Mouse (Mus musculus) layer of hippocampus, adult 18-20 months (tissue): ENCODE data around the gene Wdfy1. TPM values are rescaled to one million over a fixed set of nuclear protein-coding genes. Genes with fewer than 3 reads are reported as not detected.

Experiments used
- DNase-seq, 2 experiments: peaks; one replicate each; pipeline ENCODE4 v3.0.0; 2022; ENCODE audit warnings: low spot score in 2 of 2
- total RNA-seq, 2 experiments: library from RNA; stranded (reverse); gene quantifications; 2 replicates each; pipeline ENCODE4 v1.2.3; 2021

Wdfy1 gene
- total RNA-seq, 2 experiments from 2014 or later, result 35.9 to 39.6 TPM

- DNase-seq, result peak; percentile 77 to 85
Observed at GRCm38 (mm10) chr1:79761106-79761916, 14.6 kb downstream of the Wdfy1 start.

- DNase-seq, result no peak
Observed at GRCm38 (mm10) chr1:79760656-79761055, 15.3 kb downstream of the Wdfy1 start.

DNA sequence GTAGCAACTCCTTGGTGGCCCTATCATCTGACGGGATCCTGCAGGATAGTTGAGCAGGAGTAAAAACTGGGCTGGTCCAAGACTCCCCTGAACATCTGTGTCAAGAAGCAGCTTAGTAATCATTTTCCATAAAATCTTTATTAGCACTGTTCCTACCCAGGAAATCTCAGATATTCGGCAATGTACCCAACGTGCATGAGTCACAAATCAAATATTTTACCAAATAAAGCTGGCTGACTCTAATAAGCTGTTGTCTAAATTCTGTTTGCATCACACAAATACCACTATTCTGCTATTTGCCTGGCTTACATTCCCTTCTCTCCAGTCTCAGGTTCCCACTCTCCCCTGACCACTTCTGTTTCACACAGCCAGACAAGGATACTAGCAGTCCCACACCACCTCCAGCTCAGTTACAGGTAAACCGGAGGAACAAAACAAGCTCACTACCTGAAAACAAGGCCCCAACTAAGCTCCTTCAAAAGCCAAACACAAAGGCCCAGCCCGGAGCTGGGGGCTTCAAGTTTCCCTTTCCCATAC is 16.4 kb downstream of the Wdfy1 start:
- DNase-seq, result no peak

DNA sequence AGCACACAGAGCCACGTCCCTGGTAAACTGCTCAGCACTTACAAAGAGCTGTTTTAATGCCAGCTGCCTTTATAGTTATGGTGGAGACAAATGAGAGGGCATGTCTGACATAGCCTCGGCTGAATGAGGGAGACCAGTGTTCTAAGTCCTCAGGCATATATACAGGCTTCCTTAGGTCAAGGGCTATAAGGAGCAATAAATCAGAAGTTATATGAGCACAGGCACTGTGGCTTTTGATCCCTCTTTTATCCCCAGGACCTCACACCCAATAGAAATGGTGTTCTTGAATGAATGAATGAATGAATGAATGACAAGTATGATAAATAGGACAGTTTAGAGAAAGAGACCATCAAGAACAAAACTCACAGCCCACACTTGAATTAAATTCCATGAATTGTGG is 16.9 kb downstream of the Wdfy1 start:
- DNase-seq, result no peak

- DNase-seq, result no peak
Observed at GRCm38 (mm10) chr1:79757597-79757996, 18.3 kb downstream of the Wdfy1 start.

DNA sequence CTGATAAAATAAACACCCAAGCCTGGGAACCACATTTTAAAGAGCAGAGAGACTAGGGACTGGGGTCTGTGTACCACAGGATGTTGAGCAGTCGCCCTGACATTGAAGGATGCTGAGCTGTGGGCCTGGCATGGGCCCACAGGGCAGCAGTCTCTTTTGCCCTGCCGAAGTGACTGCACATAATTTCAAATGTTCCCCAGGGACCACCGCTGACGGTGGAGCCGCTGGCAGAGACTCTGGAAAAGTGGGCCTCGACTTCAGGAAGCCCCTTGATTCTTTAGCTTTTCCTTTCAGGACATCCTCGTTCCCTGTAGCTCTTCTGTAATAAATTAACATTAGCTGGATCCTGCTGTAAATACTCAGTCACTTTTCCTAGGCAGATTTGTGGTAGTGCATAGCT is 18.8 kb downstream of the Wdfy1 start:
- no peak for DNase-seq

DNA sequence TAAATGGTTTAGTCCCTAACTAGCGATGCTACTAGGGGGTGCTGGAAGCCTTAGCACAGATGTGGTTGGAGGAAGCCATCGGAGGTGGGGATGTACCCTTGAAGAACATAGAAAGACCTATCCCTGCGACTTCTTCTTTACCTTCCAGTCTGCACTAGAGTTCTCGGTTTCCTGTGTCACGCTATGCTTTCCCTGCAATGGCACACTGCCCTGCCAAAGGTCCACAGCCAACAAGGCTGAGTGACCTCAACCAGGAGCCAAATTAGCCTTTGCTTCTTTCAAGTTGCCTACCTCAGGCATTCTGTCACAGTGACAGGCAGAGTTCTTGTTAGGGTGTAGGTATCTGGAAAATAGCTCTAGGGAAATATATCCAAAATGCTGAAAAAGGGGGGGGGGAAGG is 19.5 kb downstream of the Wdfy1 start:
- DNase-seq, result no peak

DNA sequence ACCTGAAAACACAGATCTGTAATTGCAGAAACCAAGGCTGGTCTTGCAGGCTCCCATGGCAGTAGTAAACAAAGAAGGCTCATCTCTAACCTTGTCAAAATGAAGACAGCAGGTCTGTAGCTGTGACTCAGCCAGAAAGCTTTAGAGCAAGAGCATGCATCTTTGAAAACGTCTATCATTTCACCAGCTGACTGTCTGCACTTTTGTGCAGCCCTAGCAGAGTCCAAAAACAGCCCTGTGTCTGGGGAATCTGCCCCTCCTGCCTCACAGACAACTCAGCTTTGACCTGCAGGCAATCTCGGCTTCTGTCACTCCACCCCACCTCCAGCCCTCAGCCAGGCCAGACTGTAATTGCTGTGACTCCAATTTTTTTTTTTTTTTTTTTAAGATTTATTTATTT is 20.6 kb downstream of the Wdfy1 start:
- no peak for DNase-seq

- DNase-seq, result no peak
Observed at GRCm38 (mm10) chr1:79754936-79755335, 21.0 kb downstream of the Wdfy1 start.

DNA sequence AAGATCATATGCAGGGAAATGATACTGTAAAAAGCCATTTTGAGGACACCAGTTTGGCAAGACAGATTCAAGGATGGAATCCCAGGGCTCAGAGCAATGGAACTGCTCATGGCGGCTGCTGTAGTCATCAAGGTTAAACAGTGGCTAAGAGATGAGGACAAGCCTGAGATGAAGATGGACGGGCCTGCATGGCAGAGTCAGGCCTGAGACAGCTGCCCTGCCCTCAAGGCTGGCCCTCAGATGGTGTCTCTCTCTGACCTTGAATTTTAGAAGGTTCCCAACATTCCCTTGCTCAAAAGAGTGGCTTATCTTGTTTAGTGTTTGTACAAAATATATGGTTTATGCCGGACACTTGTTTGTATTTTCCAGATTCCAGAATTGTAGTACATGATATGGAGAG is 22.5 kb downstream of the Wdfy1 start:
- no peak for DNase-seq

DNA sequence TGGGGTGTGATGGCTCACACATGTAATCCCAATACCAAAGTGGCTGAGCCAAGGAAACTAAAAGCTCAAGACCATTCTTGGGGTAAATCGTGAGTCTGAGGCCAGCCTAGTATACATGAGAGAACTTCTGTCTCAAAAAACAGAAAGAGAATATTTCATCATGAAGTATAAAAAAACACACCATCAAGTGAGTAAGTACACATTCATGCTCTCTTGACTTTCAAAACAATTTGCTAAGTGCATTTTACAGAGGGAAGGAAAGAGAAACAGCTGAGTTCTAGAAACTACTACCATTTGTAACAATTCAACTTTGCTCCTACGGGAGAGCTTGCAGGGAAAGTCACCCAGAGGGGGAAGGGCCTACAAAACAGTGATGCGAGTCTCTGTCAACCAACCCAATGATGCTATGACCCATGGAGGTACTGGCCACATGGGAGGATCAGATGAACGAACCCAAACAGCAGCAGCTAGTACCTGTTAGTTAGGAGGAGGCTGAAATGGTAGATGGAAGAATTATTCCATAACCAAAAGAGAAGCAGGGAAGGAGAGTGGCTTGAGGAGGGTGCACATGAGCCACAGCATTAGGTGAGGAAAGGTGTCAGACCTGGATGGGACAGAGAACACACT is 23.1 kb downstream of the Wdfy1 start:
- no peak for DNase-seq

DNA sequence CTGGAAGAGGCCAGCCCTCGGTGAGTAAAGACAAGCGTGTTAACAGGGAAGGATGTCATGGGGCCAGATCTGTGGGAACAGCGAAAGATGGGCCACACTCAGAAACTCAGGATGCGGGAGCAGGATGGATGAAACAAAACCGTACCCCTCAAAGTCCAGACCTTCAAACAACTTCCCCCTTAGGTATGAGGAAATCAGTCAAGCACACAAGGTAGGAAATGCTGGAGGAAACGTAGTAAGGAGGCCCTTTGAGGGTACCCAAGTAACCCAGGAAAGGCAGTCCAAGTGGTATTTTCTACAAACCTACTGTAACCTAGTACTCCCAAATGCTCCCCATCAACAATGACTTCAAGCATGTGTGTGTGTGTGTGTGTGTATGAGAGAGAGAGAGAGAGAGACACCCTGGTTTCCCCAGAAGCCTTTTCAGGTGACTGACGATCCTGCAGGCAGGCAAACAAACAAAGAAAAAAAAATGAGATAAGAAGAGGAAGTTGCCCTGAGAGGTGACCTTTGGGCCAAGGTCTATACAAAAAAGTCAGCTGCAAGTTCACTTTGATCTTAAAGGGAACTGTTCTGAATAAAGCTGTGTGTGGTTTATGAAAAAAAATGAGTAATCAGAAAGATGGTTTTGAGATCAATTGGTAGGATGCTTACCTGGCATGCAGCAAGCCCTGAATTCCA is 23.8 kb downstream of the Wdfy1 start:
- no peak for DNase-seq

GRCm38 (mm10) chr1:79751186-79751585 is 24.8 kb downstream of the Wdfy1 start:
- DNase-seq, result no peak

DNA sequence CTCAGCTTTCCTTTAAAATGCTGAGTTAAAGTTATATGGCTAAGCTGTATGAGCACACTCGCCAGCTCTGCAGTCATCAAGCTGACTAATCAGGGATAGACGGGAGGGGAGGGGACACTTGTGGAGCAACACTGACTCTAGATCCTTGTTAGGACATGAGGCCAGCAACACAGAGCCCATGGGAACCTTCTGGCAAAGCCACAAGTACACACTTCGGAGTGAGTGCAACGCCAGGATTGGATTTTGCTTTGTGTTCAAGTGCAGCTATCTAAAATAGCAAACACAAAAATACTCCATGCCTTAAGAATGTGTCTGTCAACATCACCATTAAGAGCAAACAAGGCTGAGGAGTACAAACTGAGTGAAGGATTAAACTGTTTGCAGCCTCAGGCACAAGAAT is 29.9 kb downstream of the Wdfy1 start:
- no peak for DNase-seq

- no peak for DNase-seq
Observed at GRCm38 (mm10) chr1:79743385-79743784, 32.6 kb downstream of the Wdfy1 start.

- no peak for DNase-seq
Observed at GRCm38 (mm10) chr1:79742949-79743348, 33.0 kb downstream of the Wdfy1 start.

DNA sequence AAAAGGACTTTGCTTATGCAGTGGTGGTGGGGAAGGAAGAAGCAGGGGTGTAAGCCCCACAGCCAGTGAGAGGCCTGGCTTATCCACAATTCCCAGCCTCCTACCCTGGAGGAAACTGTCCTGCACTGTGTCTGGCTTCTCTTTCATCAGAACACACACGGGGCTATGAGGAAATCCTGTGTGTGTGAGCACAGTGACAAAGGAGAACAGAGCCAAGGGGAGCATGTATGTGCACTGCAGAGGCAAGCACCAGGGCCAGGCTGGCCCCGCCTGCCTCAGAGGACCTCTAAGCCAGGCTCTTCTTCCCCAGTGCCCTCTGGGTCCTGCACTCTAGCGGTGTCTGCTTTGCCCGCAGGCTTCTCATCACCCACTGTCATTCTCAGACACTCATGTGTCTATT is 34.9 kb downstream of the Wdfy1 start:
- no peak for DNase-seq

DNA sequence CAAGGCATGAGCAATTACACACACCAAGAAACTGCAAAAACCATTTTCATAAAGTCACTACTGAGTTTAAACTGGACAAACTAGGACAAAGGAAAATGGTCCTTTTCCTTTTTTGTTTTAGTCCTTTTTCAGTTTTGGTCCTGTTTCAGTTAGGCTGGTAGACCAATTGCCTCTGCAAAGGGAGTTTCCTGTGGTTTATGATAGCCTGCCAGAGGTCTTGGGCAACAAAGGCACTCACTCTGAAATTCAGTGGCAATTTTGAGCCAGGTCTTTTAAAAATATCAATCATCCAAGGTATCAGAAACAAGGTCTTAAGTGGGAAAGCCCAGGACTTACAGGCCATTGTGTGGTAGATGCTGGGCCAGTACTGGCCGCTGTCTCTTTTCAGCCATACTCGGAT is 36.2 kb downstream of the Wdfy1 start:
- DNase-seq, result no peak

DNA sequence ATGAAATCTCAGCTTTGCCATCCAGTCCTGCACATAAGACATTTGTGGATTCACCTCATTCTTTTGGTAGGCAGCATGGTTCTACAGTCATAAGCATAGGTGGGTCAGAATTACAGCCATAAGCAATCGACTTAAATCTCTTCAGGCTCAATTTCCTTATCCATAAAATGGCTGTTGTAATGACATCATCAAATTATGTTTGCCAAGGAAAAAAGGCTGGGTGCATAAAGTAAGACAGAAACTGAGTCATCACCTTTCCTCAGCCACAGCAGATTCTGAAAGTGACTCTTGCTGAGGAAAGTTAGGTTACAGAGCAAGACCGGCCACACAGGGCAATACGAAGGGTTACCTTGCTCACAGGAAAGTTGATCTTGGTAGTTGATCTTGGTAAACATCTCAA is 39.5 kb downstream of the Wdfy1 start:
- DNase-seq, result no peak

- DNase-seq, result no peak
Observed at GRCm38 (mm10) chr1:79734794-79735193, 41.1 kb downstream of the Wdfy1 start.

DNA sequence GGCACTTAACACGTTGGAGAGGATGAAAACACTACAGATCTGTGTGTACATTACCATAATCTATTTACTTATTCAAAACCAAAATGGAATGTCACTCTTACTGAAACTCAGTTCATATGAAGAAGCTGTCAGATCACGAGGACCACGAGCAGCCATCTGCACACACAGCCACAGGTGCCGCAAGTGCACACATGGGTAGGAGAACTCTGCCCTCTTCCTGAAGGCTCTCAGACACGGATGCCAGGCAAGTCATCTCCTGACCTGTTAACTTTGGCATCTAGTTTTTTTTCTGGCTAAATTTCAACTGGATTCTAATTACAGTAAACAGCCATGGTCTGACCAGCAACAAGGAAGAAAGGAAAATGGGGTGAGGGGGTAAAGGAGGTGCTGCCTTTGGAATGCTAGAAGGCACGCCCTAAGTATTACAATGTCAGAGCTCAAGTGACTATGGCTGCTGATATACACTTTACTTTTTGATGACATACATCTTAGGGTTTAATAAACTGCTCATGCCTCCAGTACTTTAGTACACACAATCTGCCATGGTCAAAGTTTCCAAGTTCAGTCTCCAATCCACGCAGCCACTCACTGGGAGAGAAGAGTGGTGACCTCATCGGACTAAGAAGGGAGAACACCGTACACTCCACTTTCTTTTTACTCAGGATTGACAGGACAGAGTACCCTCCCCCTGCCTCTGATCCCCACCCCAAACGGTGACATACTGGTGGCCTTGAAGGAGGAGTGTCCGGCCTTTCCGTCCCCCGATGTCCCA is 61.6 kb downstream of the Wdfy1 start:
- no peak for DNase-seq
